Mouse (Mus musculus) neural tube, embryonic 15.5 days (tissue): ENCODE measurements around the gene Cpsf7. TPM values are rescaled to one million over a fixed set of nuclear protein-coding genes. Genes with fewer than 3 reads are reported as not detected.

Experiments used
- ATAC-seq: fragments of 200-750 bp; cut with Nextera tagmentation; 2 replicates; pipeline ENCODE4 v1.8.0; 2017; ENCODE audit warnings: mild to moderate bottlenecking, moderate TSS enrichment, moderate library complexity; ENCODE audit not compliant: low FRiP score
- H3K27ac ChIP-seq: fragments of 300-500 bp; sonication (generic); replicated peaks from 2 replicates; pipeline ENCODE4 v1.5.1; 2015; ENCODE audit warnings: mild to moderate bottlenecking, inconsistent platforms
- H3K27me3 ChIP-seq: fragments of 300-500 bp; sonication (generic); replicated peaks from 2 replicates; pipeline ENCODE4 v1.6.1; 2015; ENCODE audit warnings: inconsistent platforms
- H3K36me3 ChIP-seq: fragments of 300-500 bp; sonication (generic); 2 replicates; pipeline ENCODE4 v1.6.1; 2015; ENCODE audit warnings: inconsistent platforms
- H3K4me1 ChIP-seq: fragments of 300-500 bp; sonication (generic); 2 replicates; pipeline ENCODE4 v1.6.1; 2015; ENCODE audit warnings: inconsistent platforms
- H3K4me2 ChIP-seq: fragments of 300-500 bp; sonication (generic); 2 replicates; pipeline ENCODE4 v1.6.1; 2015; ENCODE audit warnings: inconsistent platforms, mild to moderate bottlenecking, moderate library complexity
- H3K4me3 ChIP-seq: fragments of 300-500 bp; sonication (generic); replicated peaks from 2 replicates; pipeline ENCODE4 v1.5.1; 2015; ENCODE audit warnings: mild to moderate bottlenecking, inconsistent platforms
- H3K9ac ChIP-seq: fragments of 300-500 bp; sonication (generic); replicated peaks from 2 replicates; pipeline ENCODE4 v1.6.1; 2015; ENCODE audit warnings: mild to moderate bottlenecking, inconsistent platforms
- H3K9me3 ChIP-seq: fragments of 300-500 bp; sonication (generic); replicated peaks from 2 replicates; pipeline ENCODE4 v1.6.1; 2016; ENCODE audit warnings: inconsistent platforms
- WGBS: fragments of 180-500 bp; shearing (Covaris S2); methylation state at CpG from one replicate; pipeline ENCODE4 v1.1.7; 2015; ENCODE audit warnings: mixed read lengths; 5-methylcytosine and 5-hydroxymethylcytosine counted together
- polyA plus RNA-seq: library from polyadenylated mRNA; unstranded; fragments of >200 nt; fragmentation: Nextera tagmentation; extraction: Ambion mirVana; gene quantifications from 2 replicates; pipeline ENCODE4 v1.2.1, GENCODE M21; 2015

Gene Cpsf7
- polyA plus RNA-seq, 1 experiment from 2014 or later, result 47.2 TPM

- H3K9ac ChIP-seq, result no peak overlapping the region
- H3K27me3 ChIP-seq, result no peaks in the 10 kb centered on the region
- H3K36me3 ChIP-seq, result peaks cover 18% of the 10 kb centered on the region
- no peak for ATAC-seq
- 91% methylated on average over 8 of the region's 8 CpGs for WGBS
- no peak overlapping the region for H3K4me2 ChIP-seq
- no peaks in the 10 kb centered on the region for H3K4me1 ChIP-seq
- no peak overlapping the region for H3K27ac ChIP-seq
- H3K4me3 ChIP-seq, result no peak overlapping the region
- no peaks in the 10 kb centered on the region for H3K9me3 ChIP-seq
Measured at GRCm38 (mm10) chr19:10587231-10587630, 62.2 kb downstream of the Cpsf7 start.

- H3K4me2 ChIP-seq, result no peak overlapping the region
Measured at GRCm38 (mm10) chr19:10589127-10589857, 64.2 kb downstream of the Cpsf7 start.

GRCm38 (mm10) chr19:10590301-10590700, 65.2 kb downstream of the Cpsf7 start:
- ATAC-seq, result no peak
- WGBS, result 72% methylated on average over 3 of the region's 3 CpGs

More at GRCm38 (mm10) chr19:10589127-10589857, 64.2 kb downstream of the Cpsf7 start:
- WGBS, result 68% methylated on average over 5 of the region's 5 CpGs
- H3K9ac ChIP-seq, result no peak overlapping the region
- no peak for ATAC-seq
- H3K27me3 ChIP-seq, result no peaks in the 10 kb centered on the region
- H3K27ac ChIP-seq, result no peak overlapping the region
- H3K36me3 ChIP-seq, result peaks cover 29% of the 10 kb centered on the region
- no peaks in the 10 kb centered on the region for H3K4me1 ChIP-seq
- no peaks in the 10 kb centered on the region for H3K9me3 ChIP-seq
- H3K4me3 ChIP-seq, result no peak overlapping the region

GRCm38 (mm10) chr19:10591659-10592377, 66.8 kb downstream of the Cpsf7 start:
- ATAC-seq, result no peak
- H3K4me1 ChIP-seq, result no peaks in the 10 kb centered on the region
- no peak overlapping the region for H3K27ac ChIP-seq
- H3K9ac ChIP-seq, result no peak overlapping the region
- no peaks in the 10 kb centered on the region for H3K27me3 ChIP-seq
- no peak overlapping the region for H3K4me3 ChIP-seq
- no peaks in the 10 kb centered on the region for H3K9me3 ChIP-seq
- peaks cover 46% of the 10 kb centered on the region for H3K36me3 ChIP-seq
- H3K4me2 ChIP-seq, result no peak overlapping the region
- 94% methylated on average over 6 of the region's 6 CpGs for WGBS

More at GRCm38 (mm10) chr19:10590301-10590700, 65.2 kb downstream of the Cpsf7 start:
- no peak overlapping the region for H3K9ac ChIP-seq
- H3K4me1 ChIP-seq, result no peaks in the 10 kb centered on the region
- H3K9me3 ChIP-seq, result no peaks in the 10 kb centered on the region
- H3K4me3 ChIP-seq, result no peak overlapping the region
- no peaks in the 10 kb centered on the region for H3K27me3 ChIP-seq
- peaks cover 40% of the 10 kb centered on the region for H3K36me3 ChIP-seq
- no peak overlapping the region for H3K4me2 ChIP-seq
- no peak overlapping the region for H3K27ac ChIP-seq

Other genes starting within 250 kb of the Cpsf7 start
- gene Dagla, start 220.4 kb upstream of the Cpsf7 start, polyA plus RNA-seq, result 11.2 and 12.2 TPM in 2 replicates
- gene Syt7, start 136.2 kb upstream of the Cpsf7 start, polyA plus RNA-seq, result 10.4 and 17.3 TPM in 2 replicates
- 1.1 and 1.3 TPM in 2 replicates for gene Lrrc10b, start 67.8 kb upstream of the Cpsf7 start, polyA plus RNA-seq
- 0.79 and 1.2 TPM in 2 replicates for gene Ppp1r32, start 42.3 kb upstream of the Cpsf7 start, polyA plus RNA-seq
- gene Sdhaf2, start 876 bp downstream of the Cpsf7 start, polyA plus RNA-seq, result 67.5 and 67.7 TPM in 2 replicates
- gene Tmem216, start 31.0 kb downstream of the Cpsf7 start, polyA plus RNA-seq, result 49.1 and 51.6 TPM in 2 replicates
- gene Cyb561a3, start 51.9 kb downstream of the Cpsf7 start, polyA plus RNA-seq, result 20.4 and 22.5 TPM in 2 replicates
- 33.3 and 33.9 TPM in 2 replicates for gene Tmem138, start 52.1 kb downstream of the Cpsf7 start, polyA plus RNA-seq
- 194 and 213 TPM in 2 replicates for gene Ddb1, start 80.1 kb downstream of the Cpsf7 start, polyA plus RNA-seq
- 21.8 and 25.2 TPM in 2 replicates for gene Tkfc, start 80.4 kb downstream of the Cpsf7 start, polyA plus RNA-seq
- 1.7 and 2.4 TPM in 2 replicates for gene Vwce, start 108.9 kb downstream of the Cpsf7 start, polyA plus RNA-seq
- not detected in 2 replicates for gene Pga5, start 152.8 kb downstream of the Cpsf7 start, polyA plus RNA-seq
- gene Vps37c, start 163.5 kb downstream of the Cpsf7 start, polyA plus RNA-seq, result 28.7 and 30.3 TPM in 2 replicates
- 0.08 and 1.3 TPM in 2 replicates for gene Cd5, start 213.7 kb downstream of the Cpsf7 start, polyA plus RNA-seq